ENCODE assay signal across 9 mouse cellular contexts in the genomic region with DNA sequence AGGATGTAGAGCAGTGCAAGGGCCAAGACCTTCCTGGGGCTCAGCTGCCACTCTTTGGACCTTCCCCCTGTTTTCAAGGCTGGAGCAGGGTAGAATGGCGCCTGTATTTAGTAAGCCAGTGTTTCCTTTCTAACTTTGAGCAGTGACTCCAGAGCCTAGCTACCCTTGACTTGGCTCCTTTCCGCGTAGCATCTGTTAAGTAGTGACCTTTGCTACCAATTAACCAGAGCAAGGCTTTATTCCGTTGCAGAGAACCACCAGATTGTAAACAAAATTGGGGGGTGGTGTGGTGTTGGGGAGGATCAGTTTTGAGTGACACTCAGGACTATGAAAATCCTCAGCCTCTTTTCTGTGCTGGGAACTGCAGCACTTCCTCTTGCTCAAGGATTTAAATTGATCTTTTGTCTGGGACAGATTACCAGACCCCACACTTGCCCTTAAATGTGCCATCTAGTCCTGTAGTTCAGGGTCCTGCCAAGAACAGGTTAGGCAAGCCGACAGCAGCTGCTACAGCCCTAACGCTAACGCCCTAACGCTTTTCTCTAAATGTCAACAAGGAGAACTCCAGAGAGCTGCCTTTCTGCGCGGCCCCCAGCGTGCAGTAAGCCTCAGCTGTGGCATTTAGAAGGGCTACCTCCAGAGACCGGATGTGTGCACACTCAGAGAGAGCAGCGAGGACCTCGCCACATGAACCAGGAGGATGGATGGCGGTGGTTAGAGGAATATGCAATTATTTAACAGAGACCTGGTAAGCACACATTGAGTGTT. TPM values are rescaled to one million over a fixed set of nuclear protein-coding genes. Genes with fewer than 3 reads are reported as not detected.
A peak's percentile ranks its signal among the peaks of the same experiment; 100 is the strongest.
DNase-seq lines count a peak whose midpoint lies in the region; ATAC-seq lines count a peak whose summit lies in the region.
"Had no signal": no experiment of that assay in that cellular context is flagged by ENCODE, and none has a peak within 500 bp of the region (broad histone marks: within the 10 kb centered on the region; RNA-seq: fewer than 3 reads in every experiment).

No protein-coding gene starts in this region.

- no peak overlapping the region for H3K4me3 ChIP-seq in kidney, embryonic 15.5 days (replicated peaks)

- no peak overlapping the region for H3K9ac ChIP-seq in kidney, embryonic 15.5 days

- H3K9me3 ChIP-seq in kidney, embryonic 15.5 days (replicated peaks) = no peaks in the 10 kb centered on the region
- H3K9me3 ChIP-seq: G1E had no signal

- peak; percentile 85 for DNase-seq in heart, adult 11 months
- DNase-seq in heart, postnatal 4 days = no peak
- peak; percentile 33 for DNase-seq in adipocyte (ENCODE audit: low spot score)
- DNase-seq in Muller cell, postnatal 12 days (ENCODE audit: inconsistent ontology term) = no peak
- DNase-seq in cerebellum, adult 9-10 months = no peak
- no peak for DNase-seq in spleen, postnatal 36 days (ENCODE audit: low spot score in 2 of 2)

- H3K27ac ChIP-seq in kidney, embryonic 15.5 days = no peak overlapping the region

- 44% methylated on average over 15 of the region's 15 CpGs for WGBS in kidney, embryonic 15.5 days

- H3K27me3 ChIP-seq in kidney, embryonic 15.5 days = no peaks in the 10 kb centered on the region

- no peak overlapping the region for H3K4me2 ChIP-seq in kidney, embryonic 15.5 days

- H3K36me3 ChIP-seq in kidney, embryonic 15.5 days = no peaks in the 10 kb centered on the region

- H3K4me1 ChIP-seq in kidney, embryonic 15.5 days = peaks cover 8% of the 10 kb centered on the region

- peak; percentile 70; the same call in 1 of the 2 replicates for ATAC-seq in kidney, embryonic 15.5 days (replicated peaks; ENCODE audit: low FRiP score)
- peak; percentile 43; the same call in 1 of the 2 replicates for ATAC-seq in megakaryocyte-erythroid progenitor cell, adult 5-6 weeks (replicated peaks; ENCODE audit: low FRiP score, low TSS enrichment, poor library complexity, severe bottlenecking)

RNA-seq across cellular contexts. Expression of gene Fut8, which starts 59.9 kb away (rescaled TPM):
- total RNA-seq in heart, postnatal 4 days (2021) = 10 to 100 TPM; 21.9 to 22.3 TPM
- polyA plus RNA-seq in kidney, embryonic 15.5 days (2015; fragmentation: Nextera tagmentation; extraction: Ambion mirVana) = 23.9 and 25.1 TPM in 2 replicates
- total RNA-seq in megakaryocyte-erythroid progenitor cell, adult 5-6 weeks (2014; fragmentation: Nextera tagmentation) = 53.1 and 58.7 TPM in 2 replicates
- 46.2 and 82.8 TPM in 2 replicates for total RNA-seq in megakaryocyte-erythroid progenitor cell, adult 5-6 weeks (2017)

Comparison
In these comparisons a context has a peak if more than half of its experiments do, and no peak if none do; other contexts are left out.
1. DNase-seq: peak in heart, adult 11 months (single experiment) and adipocyte (single experiment); none in heart, postnatal 4 days (single experiment), Muller cell, postnatal 12 days (single experiment), cerebellum, adult 9-10 months (single experiment) and spleen, postnatal 36 days (0 of 2).